Mouse (Mus musculus): ENCODE data around the gene Rab11fip4. TPM values are rescaled to one million over a fixed set of nuclear protein-coding genes. Genes with fewer than 3 reads are reported as not detected.

Rab11fip4 gene
- polyA plus RNA-seq, 1 experiment: 0.25 TPM

DNA sequence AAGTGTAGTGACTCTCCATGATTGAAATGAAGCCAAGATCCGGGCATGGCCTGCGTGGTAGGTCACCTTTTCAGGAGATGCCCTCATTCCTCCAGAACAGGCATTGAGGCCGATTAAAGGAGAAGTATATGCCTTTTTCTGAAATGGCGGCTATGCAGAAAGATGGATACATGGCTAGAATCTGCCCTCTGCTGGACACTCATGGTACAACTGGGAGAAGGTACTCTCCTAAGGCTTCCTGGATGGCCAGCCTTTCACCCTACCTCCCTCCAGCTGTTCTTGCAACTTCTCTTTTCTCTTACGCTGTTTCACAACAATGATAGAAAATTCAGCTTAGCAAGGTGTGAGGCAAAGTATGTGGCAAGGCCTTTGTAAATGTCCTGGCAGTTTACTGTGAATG, 13.3 kb upstream of the Rab11fip4 start:
- no peak overlapping the region for H3K27ac ChIP-seq (ENCODE audit: insufficient read depth, low read length)
- no peak for TF ChIP-seq CTCF (IDR thresholded peaks at IDR 0.05; ENCODE audit: borderline replicate concordance, insufficient read depth, low read length)
- no peak overlapping the region for H3K4me3 ChIP-seq (ENCODE audit: insufficient read depth, low read length)
- H3K4me1 ChIP-seq (ENCODE audit: control insufficient read depth, insufficient read depth, low read length): no peaks in the 10 kb centered on the region

GRCm38 (mm10) chr11:79580660-79581059, 10.4 kb upstream of the Rab11fip4 start:
- TF ChIP-seq POLR2A (IDR thresholded peaks at IDR 0.05; ENCODE audit: low read depth, low read length): no peak
- peak; percentile 34; the same call in 1 of the 2 replicates for TF ChIP-seq CTCF (IDR thresholded peaks at IDR 0.05; ENCODE audit: borderline replicate concordance, insufficient read depth, low read length)

DNA sequence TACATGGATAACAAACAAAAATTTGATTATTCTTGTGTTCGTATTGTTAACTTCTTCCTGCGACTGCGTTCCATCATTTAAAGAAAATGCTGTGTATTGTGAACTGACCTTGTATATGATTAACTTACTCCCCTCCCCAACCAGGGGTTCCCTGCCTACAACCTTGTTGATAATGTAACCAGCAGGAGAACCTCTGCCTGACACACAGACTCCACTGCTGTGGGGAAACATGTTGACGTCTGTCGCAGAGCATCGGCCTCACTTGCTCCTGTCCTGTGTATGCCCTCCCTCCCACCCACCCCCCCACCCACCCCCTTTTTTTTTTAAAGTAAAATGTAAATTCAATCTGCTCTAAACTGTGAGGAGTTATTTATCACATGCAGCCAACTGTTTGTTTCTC, 9.8 kb upstream of the Rab11fip4 start:
- Histone ChIP-seq H3K4me3 (ENCODE audit: insufficient read depth, low read length) (no peak overlapping the region), H3K27ac (ENCODE audit: insufficient read depth, low read length) (no peak overlapping the region), H3K4me1 (ENCODE audit: control insufficient read depth, insufficient read depth, low read length) (peaks cover 7% of the 10 kb centered on the region)
- TF ChIP-seq POLR2A (IDR thresholded peaks at IDR 0.05; ENCODE audit: low read depth, low read length): no peak
- no peak for TF ChIP-seq CTCF (IDR thresholded peaks at IDR 0.05; ENCODE audit: borderline replicate concordance, insufficient read depth, low read length)

More at GRCm38 (mm10) chr11:79580660-79581059, 10.4 kb upstream of the Rab11fip4 start:
- peaks cover 7% of the 10 kb centered on the region for H3K4me1 ChIP-seq (ENCODE audit: control insufficient read depth, insufficient read depth, low read length)
- H3K4me3 ChIP-seq (ENCODE audit: insufficient read depth, low read length): no peak overlapping the region
- H3K27ac ChIP-seq (ENCODE audit: insufficient read depth, low read length): no peak overlapping the region

- peak overlapping the region; percentile 16; the same call in 1 of the 2 replicates for H3K27ac ChIP-seq (ENCODE audit: insufficient read depth, low read length)
These were observed 6.8 kb upstream of the Rab11fip4 start for GRCm38 (mm10) chr11:79584191-79584590.

GRCm38 (mm10) chr11:79589317-79590075, 1.5 kb upstream of the Rab11fip4 start:
- TF ChIP-seq CTCF (IDR thresholded peaks at IDR 0.05; ENCODE audit: borderline replicate concordance, insufficient read depth, low read length) (no peak), POLR2A (IDR thresholded peaks at IDR 0.05; ENCODE audit: low read depth, low read length) (no peak)
- H3K4me1 ChIP-seq (ENCODE audit: control insufficient read depth, insufficient read depth, low read length): peaks cover 2% of the 10 kb centered on the region; the same call in 1 of the 2 replicates
- no peak overlapping the region for H3K4me3 ChIP-seq (ENCODE audit: insufficient read depth, low read length)
- no peak overlapping the region for H3K27ac ChIP-seq (ENCODE audit: insufficient read depth, low read length)

More at GRCm38 (mm10) chr11:79584191-79584590, 6.8 kb upstream of the Rab11fip4 start:
- Histone ChIP-seq H3K4me3 (ENCODE audit: insufficient read depth, low read length) (no peak overlapping the region), H3K4me1 (ENCODE audit: control insufficient read depth, insufficient read depth, low read length) (peaks cover 7% of the 10 kb centered on the region)
- TF ChIP-seq CTCF (IDR thresholded peaks at IDR 0.05; ENCODE audit: borderline replicate concordance, insufficient read depth, low read length) (peak; percentile 64; the same call in 1 of the 2 replicates), POLR2A (IDR thresholded peaks at IDR 0.05; ENCODE audit: low read depth, low read length) (no peak)

DNA sequence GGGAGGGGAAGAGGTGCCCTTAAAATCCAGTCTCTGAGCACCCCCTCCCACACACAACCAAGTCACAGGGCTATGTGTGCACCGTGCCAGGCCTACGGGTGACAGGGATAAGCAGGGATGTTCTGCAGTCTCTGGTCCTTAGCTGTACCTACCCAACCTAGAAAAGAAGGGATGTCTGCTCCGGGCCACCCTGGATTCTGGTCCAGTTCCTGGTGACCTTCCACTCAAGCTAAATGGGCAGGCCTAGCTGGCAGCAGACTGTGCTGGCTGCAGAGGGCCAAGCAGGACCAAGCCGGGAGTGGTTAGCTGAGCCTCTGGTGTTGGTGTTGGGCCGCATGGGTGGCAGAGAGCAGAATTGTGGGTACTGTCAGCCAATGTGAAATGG, 571 bp downstream of the Rab11fip4 start:
- H3K27ac ChIP-seq (ENCODE audit: insufficient read depth, low read length): no peak overlapping the region
- H3K4me3 ChIP-seq (ENCODE audit: insufficient read depth, low read length): peak overlapping the region; percentile 32
- H3K4me1 ChIP-seq (ENCODE audit: control insufficient read depth, insufficient read depth, low read length): no peaks in the 10 kb centered on the region
- TF ChIP-seq CTCF (IDR thresholded peaks at IDR 0.05; ENCODE audit: borderline replicate concordance, insufficient read depth, low read length): no peak
- TF ChIP-seq POLR2A (IDR thresholded peaks at IDR 0.05; ENCODE audit: low read depth, low read length): no peak

DNA sequence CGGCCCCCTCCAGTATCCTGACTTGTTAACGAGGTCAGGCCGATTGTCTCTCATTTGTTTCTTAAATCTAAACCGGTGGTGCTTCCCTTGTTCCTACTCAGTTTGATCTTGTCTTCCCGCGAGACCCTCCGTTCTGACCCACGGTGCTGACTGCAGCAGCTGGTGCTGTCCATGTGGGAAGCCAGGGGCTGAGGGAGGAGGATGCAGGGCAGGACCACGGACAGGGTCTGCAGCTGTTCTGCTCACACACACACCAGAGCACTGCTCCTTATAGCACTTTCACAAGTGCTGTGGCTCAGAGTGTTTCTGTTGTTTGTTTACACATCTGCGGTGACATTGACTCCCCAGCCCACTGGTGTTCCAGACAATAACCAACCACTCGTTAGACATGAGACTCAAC, 2.5 kb downstream of the Rab11fip4 start:
- H3K4me3 ChIP-seq (ENCODE audit: insufficient read depth, low read length): no peak overlapping the region
- H3K27ac ChIP-seq (ENCODE audit: insufficient read depth, low read length): no peak overlapping the region
- H3K4me1 ChIP-seq (ENCODE audit: control insufficient read depth, insufficient read depth, low read length): no peaks in the 10 kb centered on the region
- TF ChIP-seq CTCF (IDR thresholded peaks at IDR 0.05; ENCODE audit: borderline replicate concordance, insufficient read depth, low read length) (no peak), POLR2A (IDR thresholded peaks at IDR 0.05; ENCODE audit: low read depth, low read length) (no peak)

GRCm38 (mm10) chr11:79610454-79610853, 19.4 kb downstream of the Rab11fip4 start:
- Histone ChIP-seq H3K4me3 (ENCODE audit: insufficient read depth, low read length) (no peak overlapping the region), H3K4me1 (ENCODE audit: control insufficient read depth, insufficient read depth, low read length) (peaks cover 7% of the 10 kb centered on the region; the same call in 1 of the 2 replicates), H3K27ac (ENCODE audit: insufficient read depth, low read length) (peak overlapping the region; percentile 36; the same call in 1 of the 2 replicates)
- no peak for TF ChIP-seq POLR2A (IDR thresholded peaks at IDR 0.05; ENCODE audit: low read depth, low read length)
- TF ChIP-seq CTCF (IDR thresholded peaks at IDR 0.05; ENCODE audit: borderline replicate concordance, insufficient read depth, low read length): no peak

DNA sequence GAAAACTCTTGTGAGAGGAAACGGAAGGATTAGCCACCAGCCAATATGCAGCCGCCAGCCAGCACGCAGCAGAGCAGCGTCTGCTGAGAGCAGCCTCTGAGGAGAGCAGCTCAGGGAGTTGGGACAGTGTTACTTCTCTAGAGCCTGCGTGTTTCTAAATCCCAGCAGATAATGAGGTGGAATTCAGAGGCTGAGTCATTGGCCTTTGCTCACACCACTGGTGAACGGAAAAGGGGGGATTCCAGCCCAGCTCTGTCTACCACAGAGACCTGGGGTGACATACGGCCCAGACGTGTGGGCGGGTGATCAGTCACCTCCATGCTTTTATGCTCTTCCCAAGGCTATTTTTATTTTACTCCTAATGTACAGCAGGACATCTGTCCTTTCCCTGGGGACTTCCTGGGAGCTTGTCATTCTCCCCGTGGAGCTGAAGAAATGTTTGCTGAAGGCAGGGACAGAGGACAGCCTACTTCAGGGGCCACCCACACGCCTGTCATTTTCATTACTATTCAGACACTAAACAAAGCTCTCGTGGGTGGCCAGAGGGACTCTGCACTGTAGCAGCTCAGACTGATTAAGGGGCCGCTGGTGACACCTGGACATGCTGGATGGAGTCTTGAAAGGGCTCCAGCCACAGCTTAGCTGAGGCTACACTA, 20.1 kb downstream of the Rab11fip4 start:
- H3K27ac ChIP-seq (ENCODE audit: insufficient read depth, low read length): peak overlapping the region; percentile 36; the same call in 1 of the 2 replicates
- TF ChIP-seq CTCF (IDR thresholded peaks at IDR 0.05; ENCODE audit: borderline replicate concordance, insufficient read depth, low read length) (no peak), POLR2A (IDR thresholded peaks at IDR 0.05; ENCODE audit: low read depth, low read length) (no peak)
- peaks cover 7% of the 10 kb centered on the region; the same call in 1 of the 2 replicates for H3K4me1 ChIP-seq (ENCODE audit: control insufficient read depth, insufficient read depth, low read length)
- H3K4me3 ChIP-seq (ENCODE audit: insufficient read depth, low read length): no peak overlapping the region

Measured in embryonic fibroblast, embryonic 13.5 days (primary cell).